Mouse (Mus musculus) liver, embryonic 16.5 days (tissue): ENCODE results near the gene Zfp710. TPM values are rescaled to one million over a fixed set of nuclear protein-coding genes. Genes with fewer than 3 reads are reported as not detected.
A peak's percentile ranks its signal among the peaks of the same experiment; 100 is the strongest.
"Not testable (repeated sequence)": the region's sequence is repeated elsewhere in the genome, so short reads cannot be mapped to it uniquely, and the experiment has no call there.

Experiments used
- ATAC-seq: fragments of 200-750 bp; cut with Nextera tagmentation; 2 replicates; pipeline ENCODE4 v1.8.0; 2017; ENCODE audit warnings: low read depth, mild to moderate bottlenecking, moderate number of reproducible peaks, moderate library complexity
- H3K27ac ChIP-seq: fragments of 300-500 bp; sonication (generic); 2 replicates; pipeline ENCODE4 v1.5.1; 2014; ENCODE audit warnings: mild to moderate bottlenecking, low read length
- H3K27me3 ChIP-seq: fragments of 300-500 bp; sonication (generic); 2 replicates; pipeline ENCODE4 v1.6.1; 2014; ENCODE audit warnings: low read depth, low read length, mixed read lengths; ENCODE audit not compliant: control insufficient read depth, insufficient read depth
- H3K36me3 ChIP-seq: fragments of 300-500 bp; sonication (generic); 2 replicates; pipeline ENCODE4 v1.6.1; 2014; ENCODE audit warnings: mild to moderate bottlenecking; ENCODE audit not compliant: control insufficient read depth, insufficient read depth
- H3K4me1 ChIP-seq: fragments of 300-500 bp; sonication (generic); 2 replicates; pipeline ENCODE4 v1.6.1; 2014; ENCODE audit warnings: low read depth, low read length, mixed read lengths; ENCODE audit not compliant: control insufficient read depth
- H3K4me2 ChIP-seq: fragments of 300-500 bp; sonication (generic); 2 replicates; pipeline ENCODE4 v1.6.1; 2014; ENCODE audit warnings: low read depth, low read length, mixed read lengths
- H3K4me3 ChIP-seq: fragments of 300-500 bp; sonication (generic); 2 replicates; pipeline ENCODE4 v1.5.1; 2014; ENCODE audit warnings: low read depth, mild to moderate bottlenecking, low read length
- H3K9ac ChIP-seq: fragments of 300-500 bp; sonication (generic); 2 replicates; pipeline ENCODE4 v1.6.1; 2014; ENCODE audit warnings: low read depth, low read length
- H3K9me3 ChIP-seq: fragments of 300-500 bp; sonication (generic); replicated peaks from 2 replicates; pipeline ENCODE4 v1.6.1; 2016; ENCODE audit warnings: low read length; ENCODE audit not compliant: control insufficient read depth
- WGBS: fragments of 180-500 bp; shearing (Covaris S2); extraction: QIAGEN DNeasy Blood & Tissue Kit; methylation state at CpG from one replicate; pipeline ENCODE4 v1.1.7; 2014; ENCODE audit not compliant: insufficient replicate concordance; 5-methylcytosine and 5-hydroxymethylcytosine counted together
- polyA plus RNA-seq: library from polyadenylated mRNA; unstranded; fragments of >200 nt; fragmentation: Nextera tagmentation; extraction: Ambion mirVana; gene quantifications from 2 replicates; pipeline ENCODE4 v1.2.1, GENCODE M21; 2015

Zfp710 gene
- polyA plus RNA-seq, 1 experiment from 2014 or later: 6.8 TPM

DNA sequence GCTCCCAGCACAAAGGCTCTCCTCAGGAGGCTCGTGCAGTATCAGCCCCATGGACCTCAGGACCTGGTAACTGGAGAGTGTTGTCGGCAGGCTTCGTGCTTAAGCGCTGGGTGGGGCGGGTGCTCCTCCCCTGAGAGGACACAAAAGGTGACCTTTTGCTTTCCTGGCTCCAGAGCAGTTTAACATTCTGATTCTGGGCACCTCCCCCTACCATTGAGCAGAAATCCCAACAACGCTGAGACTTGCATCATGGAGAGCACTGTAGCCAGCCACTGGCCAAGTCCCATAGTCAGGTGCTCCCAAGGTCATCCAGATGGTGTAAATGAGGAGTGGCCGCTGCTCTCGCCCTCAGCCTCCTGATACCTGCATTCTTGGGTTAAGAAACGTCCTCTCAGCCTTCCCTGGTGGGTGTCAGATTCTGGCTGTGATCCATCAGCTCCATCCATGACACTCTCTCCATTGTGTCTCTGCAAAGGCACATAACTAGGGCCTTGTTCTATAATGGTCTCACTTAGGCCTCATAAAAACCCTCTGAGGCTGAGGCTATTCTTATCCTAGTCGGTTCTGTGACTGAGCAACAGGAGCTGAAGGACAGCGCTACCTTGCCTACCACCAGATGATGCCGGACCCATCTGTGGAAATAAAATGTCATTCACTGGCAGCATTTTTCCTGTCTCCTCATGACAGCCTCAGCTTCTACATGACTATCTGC, 105.9 kb downstream of the Zfp710 start:
- no peak overlapping the region for H3K9ac ChIP-seq
- H3K36me3 ChIP-seq: no peaks in the 10 kb centered on the region
- H3K4me1 ChIP-seq: peaks cover 13% of the 10 kb centered on the region
- peak overlapping the region; percentile 31 for H3K27ac ChIP-seq
- 58% methylated on average over 12 of the region's 12 CpGs for WGBS
- no peaks in the 10 kb centered on the region for H3K27me3 ChIP-seq
- ATAC-seq: peak; percentile 67
- H3K9me3 ChIP-seq: no peaks in the 10 kb centered on the region
- no peak overlapping the region for H3K4me2 ChIP-seq
- H3K4me3 ChIP-seq: no peak overlapping the region

GRCm38 (mm10) chr7:80131315-80131714, 106.7 kb downstream of the Zfp710 start:
- not testable (repeated sequence) for H3K27me3 ChIP-seq, H3K36me3 ChIP-seq, H3K4me3 ChIP-seq, ATAC-seq, H3K27ac ChIP-seq, H3K9me3 ChIP-seq, H3K9ac ChIP-seq, H3K4me2 ChIP-seq
- H3K4me1 ChIP-seq: peaks cover 13% of the 10 kb centered on the region
- 48% methylated on average over 7 of the region's 7 CpGs for WGBS

GRCm38 (mm10) chr7:80132541-80132940, 107.9 kb downstream of the Zfp710 start:
- H3K27me3 ChIP-seq: no peaks in the 10 kb centered on the region
- no peak overlapping the region for H3K4me2 ChIP-seq
- no peak for ATAC-seq
- H3K27ac ChIP-seq: no peak overlapping the region
- WGBS: 23% methylated on average over 9 of the region's 9 CpGs
- no peak overlapping the region for H3K4me3 ChIP-seq
- peaks cover 13% of the 10 kb centered on the region for H3K4me1 ChIP-seq
- H3K36me3 ChIP-seq: no peaks in the 10 kb centered on the region
- no peaks in the 10 kb centered on the region for H3K9me3 ChIP-seq
- H3K9ac ChIP-seq: no peak overlapping the region

- 58% methylated on average over 8 of the region's 8 CpGs for WGBS
- Histone ChIP-seq H3K27ac (peak overlapping the region; percentile 12; the same call in 1 of the 2 replicates), H3K4me2 (no peak overlapping the region), H3K9me3 (no peaks in the 10 kb centered on the region), H3K4me1 (peaks cover 13% of the 10 kb centered on the region), H3K9ac (no peak overlapping the region), H3K27me3 (no peaks in the 10 kb centered on the region), H3K36me3 (no peaks in the 10 kb centered on the region), H3K4me3 (no peak overlapping the region)
- ATAC-seq: no peak
These were observed 110.0 kb downstream of the Zfp710 start for GRCm38 (mm10) chr7:80134454-80135172.

DNA sequence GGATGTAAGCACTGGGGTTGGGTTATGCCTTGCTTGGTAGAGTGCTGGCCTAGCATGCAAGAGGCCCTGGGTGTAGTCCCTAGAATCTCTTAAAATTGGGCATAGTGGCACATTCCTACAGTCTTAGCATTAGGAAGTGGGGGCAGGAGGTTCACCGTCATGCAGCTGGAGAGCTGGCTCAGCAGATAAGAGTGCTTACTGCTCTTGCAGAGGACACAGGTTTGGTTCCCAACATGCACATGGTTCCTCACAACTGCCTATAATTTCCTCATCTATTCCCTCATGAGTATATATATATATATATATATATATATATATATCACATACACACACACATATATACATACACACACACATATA, 110.5 kb downstream of the Zfp710 start:
- no peak for ATAC-seq
- Histone ChIP-seq H3K27me3 (no peaks in the 10 kb centered on the region), H3K36me3 (no peaks in the 10 kb centered on the region), H3K9me3 (no peaks in the 10 kb centered on the region), H3K27ac (peak overlapping the region; percentile 12; the same call in 1 of the 2 replicates), H3K4me3 (no peak overlapping the region), H3K4me1 (peaks cover 13% of the 10 kb centered on the region), H3K4me2 (no peak overlapping the region), H3K9ac (no peak overlapping the region)
- WGBS: 29% methylated on average over 1 of the region's 1 CpGs

DNA sequence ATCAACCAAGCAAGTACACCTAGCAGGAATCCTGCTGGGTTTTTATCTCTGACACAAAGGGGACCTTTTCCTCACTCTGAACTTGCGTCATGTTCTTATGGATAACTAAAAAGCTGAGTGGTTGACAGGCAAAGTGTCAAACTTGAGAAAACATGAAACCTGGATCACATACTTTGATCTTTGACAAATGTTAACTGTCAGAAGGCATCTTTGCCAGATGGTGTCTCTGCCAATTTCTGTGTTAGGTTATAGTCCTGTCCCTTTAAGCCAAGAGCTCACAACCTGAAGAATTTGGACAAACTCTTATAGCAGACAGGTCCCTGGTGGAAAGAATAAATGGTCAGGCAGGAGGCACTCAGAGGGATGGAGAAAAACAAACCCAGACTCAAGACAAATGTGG, 113.8 kb downstream of the Zfp710 start:
- Histone ChIP-seq H3K27me3 (no peaks in the 10 kb centered on the region), H3K4me3 (no peak overlapping the region), H3K9ac (no peak overlapping the region), H3K4me2 (no peak overlapping the region), H3K27ac (no peak overlapping the region), H3K9me3 (no peaks in the 10 kb centered on the region), H3K36me3 (no peaks in the 10 kb centered on the region), H3K4me1 (peaks cover 21% of the 10 kb centered on the region)
- ATAC-seq: no peak
- WGBS: 72% methylated on average over 1 of the region's 1 CpGs

GRCm38 (mm10) chr7:80140815-80141214, 116.2 kb downstream of the Zfp710 start:
- Histone ChIP-seq H3K4me2 (no peak overlapping the region), H3K27ac (no peak overlapping the region), H3K27me3 (no peaks in the 10 kb centered on the region), H3K9me3 (no peaks in the 10 kb centered on the region), H3K9ac (no peak overlapping the region), H3K4me1 (peaks cover 35% of the 10 kb centered on the region), H3K36me3 (no peaks in the 10 kb centered on the region), H3K4me3 (no peak overlapping the region)
- ATAC-seq: no peak
- 20% methylated on average over 9 of the region's 9 CpGs for WGBS

Other genes with a start within 250 kb of the Zfp710 start
- gene Mesp1, start 231.0 kb upstream of the Zfp710 start, polyA plus RNA-seq: 0.09 TPM in 1 of 2 replicates, not detected in the other
- gene Mesp2, start 214.1 kb upstream of the Zfp710 start, polyA plus RNA-seq: 0.07 TPM in 1 of 2 replicates, not detected in the other
- 16.8 and 26.6 TPM in 2 replicates for gene Anpep, start 163.8 kb upstream of the Zfp710 start, polyA plus RNA-seq
- 9.1 and 9.8 TPM in 2 replicates for gene Ap3s2, start 104.2 kb upstream of the Zfp710 start, polyA plus RNA-seq
- gene Arpin, start 89.5 kb upstream of the Zfp710 start, polyA plus RNA-seq: 3.1 and 3.2 TPM in 2 replicates
- gene Idh2, start 90.6 kb downstream of the Zfp710 start, polyA plus RNA-seq: 204 and 221 TPM in 2 replicates
- gene Sema4b, start 162.0 kb downstream of the Zfp710 start, polyA plus RNA-seq: 13.4 and 14.4 TPM in 2 replicates
- gene Cib1, start 208.0 kb downstream of the Zfp710 start, polyA plus RNA-seq: 76.4 and 77.0 TPM in 2 replicates
- 1.5 and 1.7 TPM in 2 replicates for gene Gdpgp1, start 208.1 kb downstream of the Zfp710 start, polyA plus RNA-seq
- 0.16 and 0.42 TPM in 2 replicates for gene Ttll13, start 221.6 kb downstream of the Zfp710 start, polyA plus RNA-seq
- gene Ngrn, start 236.4 kb downstream of the Zfp710 start, polyA plus RNA-seq: 26.3 and 27.7 TPM in 2 replicates
- gene Vps33b, start 244.8 kb downstream of the Zfp710 start, polyA plus RNA-seq: 4.3 and 5.0 TPM in 2 replicates